Mouse (Mus musculus) heart, embryonic 16.5 days (tissue): ENCODE measurements at regions not wholly inside any gene's neighbourhood (a gene's known extent, or its start where the extent isn't known, plus 50 kb on each side); places are given as distances from the start of the nearest gene placed in this dataset.

Source experiments
- ATAC-seq: fragments of 200-750 bp; cut with Nextera tagmentation; replicated peaks from 2 replicates; pipeline ENCODE4 v1.8.0; 2017; ENCODE audit warnings: moderate number of reproducible peaks; ENCODE audit not compliant: insufficient read depth, low FRiP score; ENCODE audit errors: extremely low read depth
- H3K27ac ChIP-seq: fragments of 300-500 bp; sonication (generic); 2 replicates; pipeline ENCODE4 v1.5.1; 2014; ENCODE audit warnings: mild to moderate bottlenecking, low read length, control low read depth, moderate library complexity
- H3K27me3 ChIP-seq: fragments of 300-500 bp; sonication (generic); 2 replicates; pipeline ENCODE4 v1.6.1; 2014; ENCODE audit warnings: low read length, mixed read lengths; ENCODE audit not compliant: control insufficient read depth, insufficient read depth
- H3K36me3 ChIP-seq: fragments of 300-500 bp; sonication (generic); 2 replicates; pipeline ENCODE4 v1.6.1; 2014; ENCODE audit not compliant: control insufficient read depth, insufficient read depth
- H3K4me1 ChIP-seq: fragments of 300-500 bp; sonication (generic); 2 replicates; pipeline ENCODE4 v1.6.1; 2014; ENCODE audit warnings: low read length, mixed read lengths; ENCODE audit not compliant: control insufficient read depth, insufficient read depth
- H3K4me2 ChIP-seq: fragments of 300-500 bp; sonication (generic); 2 replicates; pipeline ENCODE4 v1.6.1; 2014; ENCODE audit warnings: low read depth, mild to moderate bottlenecking, control low read depth, low read length
- H3K4me3 ChIP-seq: fragments of 300-500 bp; sonication (generic); 2 replicates; pipeline ENCODE4 v1.5.1; 2014; ENCODE audit warnings: mild to moderate bottlenecking, control low read depth, low read length
- H3K9ac ChIP-seq: fragments of 300-500 bp; sonication (generic); 2 replicates; pipeline ENCODE4 v1.6.1; 2014; ENCODE audit warnings: low read length, control low read depth
- H3K9me3 ChIP-seq: fragments of 300-500 bp; sonication (generic); replicated peaks from 2 replicates; pipeline ENCODE4 v1.6.1; 2016; ENCODE audit warnings: low read length; ENCODE audit not compliant: control insufficient read depth
- WGBS: fragments of 180-500 bp; shearing (Covaris S2); extraction: QIAGEN DNeasy Blood & Tissue Kit; methylation state at CpG from one replicate; pipeline ENCODE4 v1.1.7; 2014; 5-methylcytosine and 5-hydroxymethylcytosine counted together

DNA sequence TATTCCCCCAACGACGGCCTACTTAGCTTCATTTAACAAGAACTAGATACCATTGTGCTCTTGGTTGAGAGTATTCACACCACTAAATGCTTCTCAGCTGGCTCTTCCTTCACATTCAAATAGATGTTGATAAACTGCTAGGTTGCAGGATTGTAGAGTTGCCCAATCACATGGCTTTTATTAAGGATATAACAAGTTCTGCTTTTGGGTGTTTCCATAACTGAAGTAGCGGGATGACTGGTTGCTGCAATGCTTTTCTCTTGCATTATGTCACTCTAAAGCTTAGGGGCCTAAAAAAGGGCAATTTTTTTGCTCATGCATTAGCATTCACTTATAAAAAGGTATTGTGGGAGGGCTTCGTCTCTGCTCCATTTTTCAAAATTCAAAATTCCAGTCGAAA, 641.9 kb downstream of the Robo2 start:
- no peak overlapping the region for H3K27ac ChIP-seq
- no peak for ATAC-seq
- 81% methylated on average over 5 of the region's 5 CpGs for WGBS
- no peak overlapping the region for H3K4me3 ChIP-seq
- H3K36me3 ChIP-seq, result no peaks in the 10 kb centered on the region
- no peaks in the 10 kb centered on the region for H3K27me3 ChIP-seq
- H3K9ac ChIP-seq, result no peak overlapping the region
- H3K4me2 ChIP-seq, result no peak overlapping the region
- H3K9me3 ChIP-seq, result no peaks in the 10 kb centered on the region
- H3K4me1 ChIP-seq, result no peaks in the 10 kb centered on the region

DNA sequence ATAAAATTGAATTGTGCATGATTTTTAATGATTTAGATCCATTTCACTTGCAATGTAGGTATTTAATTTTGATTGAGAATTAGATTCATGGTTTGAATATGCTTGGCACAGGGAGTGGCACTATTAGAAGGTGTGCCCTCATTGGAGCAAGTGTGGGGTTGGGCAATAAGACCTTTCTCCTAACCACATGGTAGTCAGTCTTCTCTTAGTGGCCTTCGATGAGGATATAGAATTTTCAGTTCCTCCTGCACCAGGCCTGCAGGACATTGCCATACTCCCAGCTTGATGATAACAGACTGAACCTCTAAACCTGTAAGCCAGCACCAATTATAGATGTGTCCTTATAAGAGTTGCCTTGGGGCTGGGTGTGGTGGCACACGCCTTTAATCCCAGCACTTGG, 642.9 kb downstream of the Robo2 start:
- WGBS, result 89% methylated on average over 2 of the region's 2 CpGs
- H3K27ac ChIP-seq, result no peak overlapping the region
- no peaks in the 10 kb centered on the region for H3K4me1 ChIP-seq
- no peak overlapping the region for H3K4me2 ChIP-seq
- H3K27me3 ChIP-seq, result no peaks in the 10 kb centered on the region
- H3K4me3 ChIP-seq, result no peak overlapping the region
- H3K9ac ChIP-seq, result no peak overlapping the region
- H3K36me3 ChIP-seq, result no peaks in the 10 kb centered on the region
- ATAC-seq, result no peak
- no peaks in the 10 kb centered on the region for H3K9me3 ChIP-seq

DNA sequence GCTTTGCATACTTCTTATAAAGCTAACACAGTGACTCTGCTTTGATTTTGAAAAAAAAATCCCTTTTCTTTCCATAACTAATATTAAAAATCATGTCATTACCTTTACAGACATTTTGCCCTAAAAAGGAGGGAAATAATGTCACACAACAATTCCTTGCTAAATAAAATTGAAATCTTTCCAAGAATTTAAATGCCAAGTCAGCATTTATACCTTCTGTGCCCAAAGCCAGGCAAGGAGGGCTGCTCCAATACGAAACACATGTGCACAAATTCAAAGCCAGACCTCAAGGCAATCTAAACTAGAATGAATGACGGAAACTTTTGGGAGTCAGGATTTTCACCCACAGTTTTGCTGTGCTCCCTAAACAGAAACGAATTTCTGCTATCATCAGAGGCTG, 646.4 kb downstream of the Robo2 start:
- 82% methylated on average over 3 of the region's 3 CpGs for WGBS

DNA sequence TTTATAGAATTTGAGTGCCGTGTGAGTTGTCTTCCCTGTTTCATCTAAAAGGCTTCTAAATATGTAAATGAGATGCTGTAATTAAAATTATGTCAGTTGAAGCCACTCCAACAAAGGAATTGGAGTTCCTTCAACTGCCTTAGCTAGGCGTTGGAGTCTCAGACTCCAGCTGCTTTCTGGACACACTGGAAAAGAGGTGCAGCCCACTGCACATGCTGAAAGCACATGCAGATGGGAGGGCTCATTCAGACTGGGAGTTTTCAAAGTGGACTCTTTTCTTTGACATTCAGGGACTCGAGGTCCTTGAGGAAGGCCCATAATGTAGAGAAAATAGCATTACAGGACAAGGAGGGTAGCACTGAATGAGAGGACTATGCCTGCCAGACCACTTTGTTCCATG, 650.7 kb downstream of the Robo2 start:
- Histone ChIP-seq H3K4me2 (no peak overlapping the region), H3K9ac (no peak overlapping the region), H3K27ac (no peak overlapping the region), H3K27me3 (no peaks in the 10 kb centered on the region), H3K9me3 (no peaks in the 10 kb centered on the region), H3K36me3 (no peaks in the 10 kb centered on the region), H3K4me3 (no peak overlapping the region), H3K4me1 (no peaks in the 10 kb centered on the region)
- ATAC-seq, result no peak
- WGBS, result 68% methylated on average over 3 of the region's 3 CpGs

More for the DNA sequence above, 646.4 kb downstream of the Robo2 start:
- Histone ChIP-seq H3K4me2 (no peak overlapping the region), H3K4me3 (no peak overlapping the region), H3K4me1 (no peaks in the 10 kb centered on the region), H3K9ac (no peak overlapping the region), H3K27me3 (no peaks in the 10 kb centered on the region), H3K27ac (no peak overlapping the region), H3K36me3 (no peaks in the 10 kb centered on the region), H3K9me3 (no peaks in the 10 kb centered on the region)
- no peak for ATAC-seq

DNA sequence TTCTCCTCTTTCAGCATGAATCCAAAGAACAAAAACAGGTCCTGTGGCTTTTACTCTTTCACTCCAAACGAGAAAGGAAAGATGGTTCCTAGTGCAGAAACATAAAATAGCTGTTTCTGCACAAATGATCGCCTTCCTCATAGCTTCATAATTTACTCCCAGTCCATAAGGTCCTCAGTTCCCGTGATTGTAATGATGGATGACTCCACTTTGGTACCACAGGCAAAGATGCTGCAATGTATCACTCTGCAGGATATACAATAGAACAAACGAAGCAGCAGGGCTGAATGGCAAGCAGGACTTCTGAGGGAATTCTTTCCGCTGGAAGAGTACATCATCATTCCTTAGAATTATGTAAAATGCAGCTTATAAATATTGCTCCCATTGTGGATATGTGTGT, 652.8 kb downstream of the Robo2 start:
- Histone ChIP-seq H3K9me3 (no peaks in the 10 kb centered on the region), H3K27me3 (no peaks in the 10 kb centered on the region), H3K4me1 (no peaks in the 10 kb centered on the region), H3K9ac (no peak overlapping the region), H3K4me3 (no peak overlapping the region), H3K27ac (no peak overlapping the region), H3K36me3 (no peaks in the 10 kb centered on the region), H3K4me2 (no peak overlapping the region)
- no peak for ATAC-seq
- 74% methylated on average over 5 of the region's 5 CpGs for WGBS

DNA sequence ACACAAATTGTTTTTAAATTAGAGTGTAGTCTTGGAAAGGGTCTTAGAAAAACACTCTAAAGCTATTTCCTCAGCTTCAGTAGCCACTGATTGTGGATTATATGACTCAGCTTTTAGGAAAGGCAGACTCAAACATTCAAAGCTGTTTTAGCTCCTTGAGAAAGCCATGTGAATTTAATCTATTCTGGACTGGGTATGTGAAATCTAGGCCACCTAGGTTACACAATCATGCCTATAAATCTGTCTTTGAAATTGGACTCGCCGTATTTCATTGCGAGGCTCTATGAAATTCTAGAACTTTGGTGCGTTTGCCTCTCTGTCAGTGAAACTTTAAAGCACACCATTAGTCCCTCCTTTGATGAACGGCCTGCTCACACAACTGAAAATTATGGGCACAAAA, 657.3 kb downstream of the Robo2 start:
- H3K4me2 ChIP-seq, result no peak overlapping the region
- no peak for ATAC-seq
- no peaks in the 10 kb centered on the region for H3K9me3 ChIP-seq
- no peaks in the 10 kb centered on the region for H3K4me1 ChIP-seq
- no peak overlapping the region for H3K9ac ChIP-seq
- no peak overlapping the region for H3K4me3 ChIP-seq
- H3K36me3 ChIP-seq, result no peaks in the 10 kb centered on the region
- 69% methylated on average over 5 of the region's 5 CpGs for WGBS
- H3K27ac ChIP-seq, result no peak overlapping the region
- no peaks in the 10 kb centered on the region for H3K27me3 ChIP-seq

DNA sequence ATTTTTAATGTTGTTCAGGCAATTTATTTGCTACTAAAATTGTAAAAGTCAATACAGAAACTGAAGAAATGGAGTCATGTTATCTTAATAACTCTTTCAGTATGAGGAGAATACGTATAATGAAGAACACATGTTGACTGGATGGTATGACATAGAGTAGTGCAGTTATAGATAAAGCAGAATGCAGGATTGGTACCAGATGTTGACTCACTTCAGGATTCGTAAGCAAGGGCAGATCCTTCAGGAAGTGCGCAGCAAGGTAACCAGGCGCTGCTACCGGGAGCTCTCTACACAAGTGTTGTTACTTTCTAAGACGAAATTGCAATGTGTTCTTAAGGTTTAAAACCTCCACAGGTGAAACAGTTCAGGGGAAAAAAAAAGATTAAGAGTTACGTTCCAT, 683.3 kb downstream of the Robo2 start:
- WGBS, result 71% methylated on average over 7 of the region's 7 CpGs
- H3K9me3 ChIP-seq, result no peaks in the 10 kb centered on the region

DNA sequence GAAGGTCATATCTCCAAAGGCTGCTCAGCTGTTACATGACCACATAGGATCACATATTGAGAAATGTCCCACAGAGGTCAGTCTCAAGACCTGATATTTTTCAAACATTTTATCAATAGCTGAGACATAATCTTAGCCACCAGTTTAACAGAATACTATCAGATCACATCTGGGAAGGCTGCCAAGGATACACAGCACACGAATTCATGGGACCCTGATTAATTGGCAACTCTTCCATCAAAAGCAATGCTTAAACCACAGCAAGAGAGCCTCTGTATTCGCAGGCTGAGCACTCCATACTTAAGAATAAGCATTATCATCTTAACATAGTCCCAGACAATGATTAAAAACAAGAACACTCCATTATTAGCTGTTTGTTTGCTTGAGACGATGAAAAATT, 691.9 kb downstream of the Robo2 start:
- Histone ChIP-seq H3K4me1 (no peaks in the 10 kb centered on the region), H3K27ac (no peak overlapping the region), H3K4me3 (no peak overlapping the region), H3K36me3 (no peaks in the 10 kb centered on the region), H3K27me3 (no peaks in the 10 kb centered on the region), H3K9ac (no peak overlapping the region), H3K4me2 (no peak overlapping the region), H3K9me3 (no peaks in the 10 kb centered on the region)
- ATAC-seq, result no peak
- 63% methylated on average over 3 of the region's 3 CpGs for WGBS

More for the DNA sequence above, 683.3 kb downstream of the Robo2 start:
- Histone ChIP-seq H3K27me3 (no peaks in the 10 kb centered on the region), H3K27ac (no peak overlapping the region), H3K9ac (no peak overlapping the region), H3K4me3 (no peak overlapping the region), H3K36me3 (no peaks in the 10 kb centered on the region), H3K4me1 (no peaks in the 10 kb centered on the region), H3K4me2 (no peak overlapping the region)
- ATAC-seq, result no peak

DNA sequence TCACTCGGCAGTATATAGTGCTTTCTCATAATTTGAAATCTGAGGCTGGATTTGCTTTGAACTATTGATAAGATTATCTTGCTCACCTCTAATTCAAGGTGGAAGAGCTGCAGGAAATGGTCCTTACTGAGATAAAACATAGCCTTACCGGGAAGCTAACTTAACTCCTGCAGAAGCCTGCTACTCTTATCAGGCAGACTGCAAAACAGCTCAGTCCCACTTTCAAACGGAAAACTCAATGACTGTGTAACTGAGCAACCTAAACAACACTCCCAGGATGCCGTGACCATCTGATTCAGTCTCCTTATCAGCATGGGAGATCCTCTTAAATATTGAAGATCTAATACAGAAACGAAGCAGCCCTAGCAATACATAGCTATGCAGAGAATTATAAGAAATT, 695.3 kb downstream of the Robo2 start:
- no peak for ATAC-seq
- 28% methylated on average over 5 of the region's 5 CpGs for WGBS
- H3K9me3 ChIP-seq, result no peaks in the 10 kb centered on the region

DNA sequence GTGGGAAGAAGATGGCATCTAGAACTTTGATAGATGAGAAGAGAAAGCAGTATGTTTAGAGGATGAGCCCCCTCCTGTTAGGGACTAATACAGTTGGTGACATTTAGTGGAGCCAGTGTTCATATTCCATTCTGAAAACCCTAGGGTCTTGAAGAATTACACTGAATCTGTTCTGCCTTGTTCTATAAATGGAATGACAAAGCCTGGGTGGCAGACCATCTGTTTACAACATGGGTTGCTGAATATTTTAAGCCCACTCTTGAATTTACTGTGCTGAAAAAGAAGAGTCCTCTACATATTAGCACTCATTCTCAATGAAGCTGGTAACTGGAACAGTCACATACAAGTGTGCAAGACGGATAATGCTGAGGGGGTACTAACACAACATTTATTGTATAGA, 704.6 kb downstream of the Robo2 start:
- 86% methylated on average over 1 of the region's 1 CpGs for WGBS
- no peak for ATAC-seq

More for the DNA sequence above, 695.3 kb downstream of the Robo2 start:
- Histone ChIP-seq H3K36me3 (no peaks in the 10 kb centered on the region), H3K27ac (no peak overlapping the region), H3K27me3 (no peaks in the 10 kb centered on the region), H3K4me2 (no peak overlapping the region), H3K4me3 (no peak overlapping the region), H3K4me1 (no peaks in the 10 kb centered on the region), H3K9ac (no peak overlapping the region)

More for the DNA sequence above, 704.6 kb downstream of the Robo2 start:
- Histone ChIP-seq H3K9ac (no peak overlapping the region), H3K27ac (no peak overlapping the region), H3K27me3 (no peaks in the 10 kb centered on the region), H3K9me3 (no peaks in the 10 kb centered on the region), H3K4me1 (no peaks in the 10 kb centered on the region), H3K4me3 (no peak overlapping the region), H3K36me3 (no peaks in the 10 kb centered on the region), H3K4me2 (no peak overlapping the region)
